Mouse (Mus musculus) bone marrow, adult 2 months (tissue): Measurements from ENCODE around the gene Nucks1.

ENCODE experiments used
- CTCF ChIP-seq: fragments of 200-500 bp; IDR thresholded peaks from 2 replicates; pipeline ENCODE4 v1.5.1; 2011; ENCODE audit warnings: low read length, control low read depth; ENCODE audit not compliant: control insufficient read depth, insufficient read depth
- POLR2A ChIP-seq: fragments of 200-500 bp; IDR thresholded peaks from 2 replicates; pipeline ENCODE4 v1.6.1; 2011; ENCODE audit warnings: low read depth, mild to moderate bottlenecking, control low read depth, low read length, borderline replicate concordance; ENCODE audit not compliant: control insufficient read depth

GRCm38 (mm10) chr1:131982907-131983306, 72.6 kb downstream of the Nucks1 start:
- TF ChIP-seq CTCF (peak; percentile 98), POLR2A (no peak)
